Mouse (Mus musculus): ENCODE data around the gene Pkd2l1.
"Not testable (repeated sequence)": the region's sequence is repeated elsewhere in the genome, so short reads cannot be mapped to it uniquely, and the experiment has no call there.

The Pkd2l1 gene

DNA sequence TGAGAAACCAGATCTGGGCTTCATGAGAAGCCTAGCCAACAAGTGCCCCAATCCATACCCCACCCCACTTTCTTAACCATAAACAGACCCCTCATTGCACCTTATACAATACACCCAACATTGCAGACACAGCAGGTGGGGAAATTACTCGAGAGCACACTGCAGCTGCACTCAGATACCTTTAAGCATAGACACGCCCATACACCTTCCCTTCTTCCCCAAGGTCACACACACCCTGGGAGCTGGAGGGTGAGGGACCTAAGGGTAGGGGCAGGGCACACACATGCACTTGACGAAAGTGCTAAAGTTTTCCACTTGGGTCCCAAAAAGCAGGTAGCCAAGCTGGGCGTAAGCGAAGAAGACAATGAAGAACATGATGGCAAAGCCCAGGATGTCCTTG is 38.5 kb downstream of the Pkd2l1 start:
- DNase-seq: no peak

DNA sequence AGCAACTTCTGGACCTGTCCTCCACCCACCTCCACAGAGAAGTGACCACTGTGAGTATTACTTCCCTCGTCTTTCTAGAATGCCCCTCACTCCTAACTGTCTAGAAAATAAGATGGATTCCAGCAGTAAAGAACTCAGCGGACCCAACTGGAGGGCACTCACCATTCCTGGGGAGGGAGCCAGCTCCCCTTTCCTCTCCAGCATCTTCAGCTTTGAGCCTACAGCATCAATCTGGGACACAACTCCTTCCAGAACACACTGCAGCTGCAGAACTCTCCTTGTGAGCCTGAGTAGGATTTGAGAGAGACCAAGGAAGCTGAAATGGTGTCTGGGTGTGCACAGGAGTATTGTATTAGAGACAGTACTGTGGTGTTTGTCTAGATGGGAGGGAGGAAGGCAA is 43.3 kb downstream of the Pkd2l1 start:
- DNase-seq: no peak

DNA sequence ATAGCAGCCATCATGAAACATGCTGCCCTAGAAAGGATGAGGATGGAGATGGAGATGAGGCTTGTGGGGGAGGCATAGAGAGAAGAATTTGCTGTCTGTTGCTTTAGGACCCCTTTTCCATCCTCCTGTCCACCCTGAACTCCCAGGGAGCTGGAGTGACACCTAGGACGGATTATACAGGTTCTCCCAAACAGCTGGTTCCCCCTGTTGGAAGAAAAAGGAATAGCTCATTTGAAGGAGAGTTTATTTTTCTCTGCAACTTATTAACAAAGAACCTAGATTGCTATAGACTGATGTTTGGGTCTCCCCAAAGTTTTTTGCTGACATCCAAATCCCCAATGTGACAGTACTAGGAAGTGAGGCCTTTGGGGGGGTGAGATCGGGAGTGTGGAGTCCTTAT is 43.9 kb downstream of the Pkd2l1 start:
- no peak for DNase-seq

DNA sequence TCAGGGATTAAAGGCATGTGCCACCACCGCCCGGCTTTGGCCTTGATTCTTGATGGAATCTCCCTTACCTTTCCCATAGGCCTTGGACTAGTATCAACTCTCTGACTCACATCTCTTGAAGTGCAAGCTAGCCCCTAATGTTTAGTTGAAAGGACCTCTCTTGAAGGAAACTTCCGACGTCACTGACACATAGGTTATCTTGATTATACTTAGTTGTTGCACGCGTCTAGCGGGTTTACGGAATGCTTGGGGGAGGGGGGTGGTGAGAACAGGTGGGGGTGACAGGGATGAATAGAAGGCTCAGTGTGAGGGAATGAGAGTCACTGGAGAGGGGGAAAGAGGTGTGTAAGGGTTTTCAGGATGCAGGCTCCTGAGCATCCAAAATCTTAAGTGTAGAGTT is 45.3 kb downstream of the Pkd2l1 start:
- DNase-seq: no peak

GRCm38 (mm10) chr19:44146568-44146879 is 45.7 kb downstream of the Pkd2l1 start:
- DNase-seq: no peak

DNA sequence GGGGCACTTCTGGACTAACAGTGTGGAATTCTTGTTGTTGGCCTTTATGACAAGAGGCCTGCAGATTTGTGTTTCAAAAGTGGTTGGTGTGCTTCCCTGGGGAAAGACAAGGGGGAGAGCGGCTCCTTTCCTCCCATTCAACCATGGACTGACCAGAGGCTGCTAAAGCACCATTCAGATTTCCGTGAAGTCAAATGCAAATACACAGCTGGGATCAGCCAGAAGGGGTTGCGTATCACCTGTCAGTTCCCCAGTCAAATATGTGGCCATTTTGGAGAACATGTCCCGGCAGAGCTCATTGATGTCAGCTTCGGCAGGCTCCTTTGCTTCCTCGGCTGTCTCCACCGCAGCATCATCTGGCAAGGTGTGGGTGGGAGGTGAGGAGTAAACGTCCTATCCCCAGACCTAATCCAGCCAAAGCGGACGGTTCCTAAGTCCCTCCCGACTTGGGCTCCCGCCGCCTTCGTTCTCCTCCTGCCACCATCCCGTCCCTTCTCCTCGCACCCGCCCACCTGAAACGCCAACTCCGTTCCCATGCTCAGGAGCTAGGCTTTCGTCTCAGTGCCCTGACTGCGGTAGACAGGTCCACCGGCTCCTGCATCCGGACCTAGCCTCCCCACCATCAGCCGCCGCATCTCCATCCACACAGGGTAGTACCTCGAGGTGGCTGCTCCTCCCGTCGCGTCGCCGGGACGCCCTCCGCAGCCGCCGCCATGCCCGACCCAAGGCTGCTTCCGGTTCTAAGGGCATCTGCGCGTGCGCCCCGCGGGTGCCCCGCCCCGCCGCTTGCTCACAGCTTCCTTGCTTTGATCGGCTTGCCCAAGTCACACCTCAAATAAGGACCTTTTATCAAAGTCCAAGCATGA is 46.3 kb downstream of the Pkd2l1 start, which contains the start of gene Bloc1s2:
TSS of gene Bloc1s2 (minus strand) at position 745 of the 866 bp plus-strand sequence.
- peak; percentile 92 to 94 for DNase-seq

GRCm38 (mm10) chr19:44144366-44144765 is 47.9 kb downstream of the Pkd2l1 start:
- no peak for DNase-seq

DNA sequence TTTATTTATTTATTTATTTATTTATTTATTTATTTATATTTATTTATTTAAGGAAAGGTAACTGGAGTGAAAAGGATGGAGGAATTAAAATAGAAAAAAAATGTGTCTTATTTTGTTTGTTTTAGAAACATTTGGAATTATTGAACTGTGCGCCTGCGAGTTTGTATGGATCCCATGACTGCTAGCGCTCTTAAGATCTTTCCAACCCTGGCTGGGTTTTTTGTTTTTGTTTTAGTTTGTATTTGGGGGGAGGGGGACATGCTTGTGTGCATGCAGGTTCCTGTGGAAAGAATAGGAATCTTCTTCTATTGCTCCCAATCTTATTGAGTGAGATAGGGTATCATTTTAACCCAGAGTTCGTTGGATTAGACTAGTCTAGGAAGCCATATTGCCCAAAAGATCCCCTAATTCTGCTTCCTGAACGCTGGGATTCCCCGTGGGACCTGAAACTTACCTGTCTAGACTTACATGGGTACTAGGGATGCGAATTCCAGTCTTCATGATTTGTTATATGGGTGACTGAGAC is 56.2 kb downstream of the Pkd2l1 start:
- DNase-seq: no peak

- peak; percentile 93 to 94 for DNase-seq
Measured at GRCm38 (mm10) chr19:44135072-44135959, 56.9 kb downstream of the Pkd2l1 start, which contains the start of gene Cwf19l1. Gene Cwf19l1, minus strand, starts transcription at chr19:44135876.

DNA sequence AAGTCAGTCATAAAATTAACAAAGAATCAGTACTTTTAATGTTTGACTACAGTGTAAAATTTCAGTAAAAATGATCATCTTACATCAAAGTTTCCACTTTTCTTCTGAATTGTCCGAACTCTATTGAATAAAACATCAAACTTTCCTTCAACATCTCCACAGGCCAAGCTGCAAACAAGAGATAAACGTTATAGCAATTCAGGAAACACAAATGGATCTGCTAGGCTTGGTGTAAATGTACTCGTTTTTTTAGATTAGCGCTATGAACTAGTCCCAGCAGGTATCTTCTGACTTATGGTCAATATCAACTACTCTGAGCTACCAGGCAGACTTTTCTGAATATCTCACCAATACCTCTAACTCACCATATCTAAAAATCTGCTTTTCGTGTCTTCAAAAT is 59.3 kb downstream of the Pkd2l1 start:
- DNase-seq: no peak

GRCm38 (mm10) chr19:44128560-44128959 is 63.7 kb downstream of the Pkd2l1 start:
- DNase-seq: no peak

DNA sequence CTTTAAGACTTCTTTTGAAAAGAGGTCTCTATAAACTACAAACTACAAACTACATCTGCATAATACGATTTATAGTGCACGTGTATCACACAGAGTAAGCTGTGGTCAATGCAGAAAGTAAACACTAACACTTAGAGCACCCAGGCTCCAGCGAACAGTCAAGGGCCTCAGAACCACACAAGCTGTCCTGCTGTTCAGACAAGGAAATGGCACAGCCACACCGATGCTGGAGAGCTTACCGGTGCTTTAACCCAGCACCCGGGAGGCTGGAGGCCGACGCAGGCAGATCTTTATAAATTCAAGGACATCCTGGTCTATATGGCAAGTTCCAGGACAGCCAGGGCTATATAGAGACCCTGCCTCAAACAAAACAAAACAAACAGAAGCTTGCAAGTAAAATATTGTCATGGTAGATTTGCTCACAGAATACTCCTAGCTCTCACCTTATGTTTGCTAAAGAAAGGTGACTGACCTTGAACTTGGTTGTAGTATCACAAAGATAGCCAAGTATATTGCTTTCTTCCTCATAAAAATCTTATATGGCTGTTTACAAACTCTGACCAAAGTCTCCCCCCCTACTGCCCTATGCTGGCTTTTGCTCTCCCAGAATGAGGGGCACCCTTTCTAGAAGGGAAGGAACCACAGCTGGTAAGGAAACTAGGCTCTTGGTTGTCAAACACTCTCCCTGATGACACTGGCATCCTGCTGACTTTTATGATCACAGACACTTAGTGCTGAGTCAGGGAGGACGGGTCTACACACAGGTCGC is 64.3 kb downstream of the Pkd2l1 start:
- DNase-seq: no peak

GRCm38 (mm10) chr19:44121137-44121536 is 71.1 kb downstream of the Pkd2l1 start:
- DNase-seq: no peak

DNA sequence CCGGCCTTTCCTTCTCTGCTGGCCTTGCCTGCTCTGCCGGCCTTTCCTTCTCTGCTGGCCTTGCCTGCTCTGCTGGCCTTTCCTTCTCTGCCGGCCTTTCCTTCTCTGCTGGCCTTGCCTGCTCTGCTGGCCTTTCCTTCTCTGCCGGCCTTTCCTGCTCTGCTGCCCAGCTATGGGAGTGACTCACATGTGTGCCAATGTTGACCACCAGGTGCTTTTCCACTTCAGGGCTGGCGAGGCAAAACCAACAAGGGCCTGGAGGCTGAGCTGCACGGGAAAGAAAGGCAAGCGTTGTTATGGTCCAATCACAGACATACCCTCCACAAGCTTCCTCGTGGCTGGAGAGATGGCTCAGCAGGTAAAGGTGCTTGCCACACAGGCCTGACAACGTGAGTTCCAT is 71.6 kb downstream of the Pkd2l1 start:
- not testable (repeated sequence) for DNase-seq

DNA sequence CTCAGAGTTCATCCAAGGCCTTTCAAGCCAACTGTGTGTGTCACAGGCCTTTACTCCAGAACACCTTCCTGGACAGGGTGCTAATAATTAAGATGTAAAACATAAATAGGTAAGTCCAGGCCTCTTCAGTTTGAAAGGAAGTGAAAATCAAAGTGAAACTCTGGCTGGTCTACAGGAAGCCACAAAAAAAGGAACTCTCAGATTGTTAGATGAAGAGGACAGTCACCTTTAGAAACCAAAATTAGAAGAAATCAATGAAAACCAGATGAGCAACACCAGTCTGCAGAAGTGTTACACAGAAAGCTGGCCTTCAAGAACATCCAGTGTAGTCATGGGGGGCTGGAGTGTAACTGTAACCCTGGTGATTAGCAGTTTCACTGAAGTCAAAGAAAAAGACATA is 74.4 kb downstream of the Pkd2l1 start:
- DNase-seq: no peak

- peak in 1 of 2 experiments; percentile 25 for DNase-seq
Measured at GRCm38 (mm10) chr19:44111706-44112105, 80.5 kb downstream of the Pkd2l1 start.

- DNase-seq: peak; percentile 78 to 92
Measured at GRCm38 (mm10) chr19:44110356-44110755, 81.9 kb downstream of the Pkd2l1 start.

- peak; percentile 31 to 68 for DNase-seq
Measured at GRCm38 (mm10) chr19:44108996-44109395, 83.2 kb downstream of the Pkd2l1 start.

DNA sequence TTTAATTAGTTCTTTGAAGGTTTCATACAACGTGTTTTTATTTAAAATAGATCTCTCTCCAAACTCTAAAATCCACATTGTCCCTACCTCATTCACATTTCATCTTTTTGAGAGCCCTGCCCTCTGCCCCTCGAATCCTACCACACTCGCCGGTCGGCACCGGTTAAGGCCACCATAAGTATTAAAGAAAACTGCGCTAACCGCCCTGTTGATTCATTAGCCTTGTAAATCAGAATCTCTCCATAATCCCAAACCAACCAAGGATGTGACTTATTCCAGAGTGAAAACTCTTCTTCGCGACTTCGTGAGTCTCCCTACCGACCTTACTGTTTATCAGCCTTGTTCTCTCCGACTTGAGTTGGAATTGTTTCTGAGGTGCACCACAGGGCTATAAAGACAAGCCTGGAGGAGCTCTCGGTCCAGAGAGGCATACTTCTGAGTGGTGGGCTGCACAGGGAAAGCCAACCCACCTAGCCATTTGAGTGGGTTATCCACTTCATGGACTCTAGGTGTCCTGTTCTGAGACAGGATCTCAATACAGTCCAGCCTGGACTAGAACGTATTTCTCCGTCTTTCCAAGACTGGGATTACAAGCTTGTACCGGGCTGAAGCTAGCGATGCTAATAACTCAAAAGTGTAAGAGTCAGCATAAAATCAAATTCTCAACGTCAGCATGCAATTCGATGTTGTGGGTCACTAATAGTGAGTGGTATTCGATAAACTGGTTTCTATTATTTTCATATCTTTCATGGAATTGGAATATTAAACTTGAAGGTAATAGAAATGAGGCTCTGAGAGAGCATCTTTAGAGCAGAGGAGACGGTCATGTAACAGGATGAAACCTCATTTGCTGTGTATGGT is 84.4 kb downstream of the Pkd2l1 start:
- peak in 1 of 2 experiments; percentile 18 for DNase-seq

DNA sequence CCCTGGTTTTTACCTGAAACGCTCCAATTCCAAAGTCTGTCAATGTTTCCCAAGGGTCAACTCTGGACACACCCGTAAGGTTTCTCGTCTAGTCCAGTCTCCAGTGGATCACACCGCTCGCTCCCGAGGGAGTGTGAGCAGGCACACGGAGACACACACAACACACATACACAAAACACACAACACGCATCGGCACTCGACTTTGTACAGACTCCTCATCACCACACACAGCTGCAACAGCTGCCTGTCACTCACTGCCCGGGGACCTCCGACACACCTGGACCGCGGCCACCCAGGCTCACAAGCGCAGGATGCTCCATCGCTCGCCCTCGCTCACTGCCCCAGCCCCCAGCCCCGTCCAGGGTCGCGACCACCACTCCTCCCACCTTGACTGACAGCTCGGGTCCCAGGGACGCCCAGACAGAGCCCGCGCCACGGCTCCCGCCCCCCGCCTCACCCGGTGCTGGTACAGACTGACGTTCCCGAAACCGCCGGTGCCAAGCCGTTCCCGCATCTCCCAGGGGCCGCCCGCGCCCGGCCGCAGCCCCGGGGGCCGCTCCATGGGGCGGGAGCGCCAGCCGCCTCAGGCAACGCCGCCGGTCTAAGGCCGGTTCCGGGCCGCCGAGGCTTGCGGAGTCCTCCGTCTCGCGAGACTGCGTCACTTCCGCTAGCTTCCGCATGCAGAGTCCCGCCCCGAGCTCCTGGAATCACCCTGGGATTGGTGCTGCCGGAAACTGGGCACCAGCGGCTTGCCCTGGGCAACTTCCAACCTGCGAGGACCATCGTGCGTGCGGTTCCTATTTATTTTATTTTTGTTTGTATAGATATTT is 85.2 kb downstream of the Pkd2l1 start, which contains the start of gene Chuk:
TSS of gene Chuk (minus strand) at position 650 of the 830 bp plus-strand sequence.
- peak; percentile 99 for DNase-seq

DNA sequence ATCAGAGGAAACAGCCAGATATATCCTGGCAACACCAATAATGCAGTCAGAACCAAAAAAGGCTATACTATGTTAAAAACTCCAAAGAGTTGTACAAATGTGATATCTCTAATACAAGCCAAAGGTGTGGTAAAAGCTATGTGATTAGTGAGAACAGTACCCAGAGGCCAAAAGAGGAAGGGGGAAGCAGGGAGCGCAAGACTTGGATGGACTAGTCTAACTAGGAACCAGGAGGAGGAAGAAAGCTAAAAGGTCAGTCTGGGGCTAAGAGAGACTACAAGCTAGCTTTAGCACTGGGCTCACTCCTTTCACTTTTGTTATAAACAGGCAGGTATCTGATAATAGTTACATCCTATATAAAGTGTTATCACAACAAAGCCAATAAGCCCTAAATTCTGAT is 87.8 kb downstream of the Pkd2l1 start:
- no peak for DNase-seq
